Mouse (Mus musculus) neutrophil, adult 65 days (primary cell): ENCODE results near the gene Arl6. TPM values are rescaled to one million over a fixed set of nuclear protein-coding genes. Genes with fewer than 3 reads are reported as not detected.

Source experiments
- total RNA-seq: library from RNA; stranded (reverse); gene quantifications from 2 replicates; pipeline ENCODE4 v1.2.4, GENCODE M21; 2023

Arl6 gene
- total RNA-seq, result 0.38 and 1.1 TPM in 2 replicates

GRCm38 (mm10) chr16:59639102-59639691, at the start of gene Arl6:
TSS of gene Arl6 (minus strand) at chr16:59639391.

GRCm38 (mm10) chr16:59600311-59601251, 38.6 kb downstream of the Arl6 start, which contains the start of gene Crybg3:
TSS of gene Crybg3 (minus strand) at chr16:59600979.

Other genes starting within 250 kb of the Arl6 start
- gene Gabrr3, start 232.1 kb downstream of the Arl6 start, total RNA-seq, result not detected in 2 replicates
- gene Riox2, start 167.6 kb downstream of the Arl6 start, total RNA-seq, result 12.0 and 16.5 TPM in 2 replicates
- 12.2 and 15.5 TPM in 2 replicates for gene Crybg3, start 38.4 kb downstream of the Arl6 start, total RNA-seq